Mouse (Mus musculus) right cerebral cortex, postnatal 36 days (tissue): Measurements from ENCODE around the gene Slc46a3.
A peak's percentile ranks its signal among the peaks of the same experiment; 100 is the strongest.

Source experiments
- DNase-seq, 2 experiments: peaks; one replicate each; pipeline ENCODE4 v3.0.0; 2022; ENCODE audit warnings: low spot score in 2 of 2, mixed read lengths in 1 of 2

Gene Slc46a3

GRCm38 (mm10) chr5:147895436-147896198 lies 1.0 kb upstream of the Slc46a3 start:
- no peak for DNase-seq

- DNase-seq: no peak
Observed at GRCm38 (mm10) chr5:147893766-147894454, 705 bp downstream of the Slc46a3 start.

- no peak for DNase-seq
Observed at GRCm38 (mm10) chr5:147893143-147893542, 1.5 kb downstream of the Slc46a3 start.

DNA sequence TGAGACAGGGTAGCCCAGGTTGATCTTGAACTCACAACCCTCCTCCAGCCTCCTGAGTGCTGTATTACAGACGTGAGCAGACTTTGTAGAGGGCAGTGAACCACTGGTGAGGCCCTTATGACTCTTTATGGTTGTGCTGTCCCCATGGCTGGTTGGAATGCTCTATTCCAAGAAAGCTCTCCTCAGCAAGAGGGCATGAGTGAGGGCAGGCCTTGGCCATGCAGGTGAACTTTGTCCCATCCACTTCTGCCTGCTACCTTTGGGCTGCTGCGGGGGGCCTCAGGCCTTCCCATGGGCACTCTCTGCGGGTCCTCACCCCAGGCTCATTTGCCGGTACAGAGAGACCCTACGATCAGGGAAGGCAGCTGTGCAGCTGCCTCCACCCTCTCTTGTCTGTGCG lies 1.9 kb downstream of the Slc46a3 start:
- DNase-seq: no peak

DNA sequence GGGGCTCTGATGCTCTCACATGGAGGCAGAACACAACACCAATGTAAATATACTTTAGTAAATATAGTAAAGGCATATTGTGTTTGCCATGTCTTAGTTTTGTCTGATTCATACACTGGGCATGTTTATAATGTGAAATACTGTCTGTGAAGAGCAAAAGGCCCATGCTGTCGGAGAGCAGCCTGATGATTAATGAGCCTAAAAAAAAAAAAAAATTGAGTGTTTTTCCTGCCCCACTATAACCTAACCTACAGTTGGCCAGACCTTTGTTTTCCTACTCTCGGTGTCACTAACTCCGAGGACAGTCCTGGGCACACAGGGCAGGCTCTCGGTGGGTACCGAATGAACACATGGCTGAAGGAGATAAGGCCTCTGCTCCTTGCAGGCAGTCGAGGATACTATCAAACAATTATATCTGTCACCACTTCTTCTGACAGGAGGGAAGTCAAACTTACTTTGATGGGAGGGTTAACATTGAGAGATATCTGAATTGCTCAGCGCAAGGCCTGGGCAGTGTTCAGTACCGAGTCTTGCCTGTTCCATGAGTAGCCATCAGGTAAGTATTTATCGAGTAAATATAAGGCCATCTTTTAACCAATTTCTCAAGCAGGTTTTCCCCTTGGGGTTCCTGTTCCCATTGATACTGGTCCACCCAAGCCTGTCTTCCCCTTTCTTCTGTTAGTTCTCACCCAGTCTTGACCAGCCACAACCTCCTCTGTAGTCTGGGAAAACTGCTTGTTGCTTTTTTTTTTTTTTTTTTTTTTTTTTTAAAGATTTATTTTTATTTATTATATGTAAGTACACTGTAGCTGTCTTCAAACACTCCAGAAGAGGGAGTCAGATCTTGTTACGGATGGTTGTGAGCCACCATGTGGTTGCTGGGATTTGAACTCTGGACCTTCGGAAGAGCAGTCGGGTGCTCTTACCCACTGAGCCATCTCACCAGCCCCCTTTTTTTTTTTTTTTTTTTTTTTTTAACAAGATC lies 6.0 kb downstream of the Slc46a3 start:
- no peak for DNase-seq

GRCm38 (mm10) chr5:147883581-147883980 lies 11.0 kb downstream of the Slc46a3 start:
- DNase-seq: no peak

DNA sequence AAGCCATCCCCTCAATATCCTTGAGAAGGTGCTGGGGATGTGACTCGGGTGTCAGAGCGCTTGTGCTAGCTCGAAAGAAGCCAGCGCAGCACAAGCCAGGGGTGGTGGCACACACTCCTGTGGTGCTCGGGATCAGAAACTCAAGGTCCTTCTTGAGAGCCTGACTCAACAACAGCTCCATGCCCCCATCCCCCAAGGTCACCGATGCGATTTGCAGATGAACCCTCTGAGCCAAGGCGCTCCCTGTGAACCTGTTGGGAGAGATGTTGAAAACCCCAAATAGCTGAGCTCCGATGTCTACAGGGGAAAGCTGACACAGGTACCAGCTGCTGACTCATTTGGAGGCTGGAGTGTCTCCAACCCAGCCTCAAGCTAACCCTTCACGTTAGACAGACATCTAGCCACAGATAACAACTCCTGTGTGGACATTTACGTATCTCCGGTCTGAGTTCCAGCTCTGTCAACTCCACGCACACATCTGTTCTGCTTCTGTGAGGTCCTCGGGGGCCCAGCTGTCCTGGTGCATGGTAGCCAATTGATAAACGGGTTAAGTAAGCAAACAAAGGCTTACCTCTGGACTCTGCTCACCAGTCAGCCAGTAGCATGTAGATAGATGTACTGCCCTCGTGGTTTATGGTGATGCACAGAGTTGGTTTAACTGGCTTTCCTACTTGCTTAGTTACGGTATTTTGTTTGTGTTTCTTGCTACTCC lies 14.5 kb downstream of the Slc46a3 start:
- DNase-seq: no peak

GRCm38 (mm10) chr5:147877520-147877919 lies 17.1 kb downstream of the Slc46a3 start:
- no peak for DNase-seq

GRCm38 (mm10) chr5:147875210-147875609 lies 19.4 kb downstream of the Slc46a3 start:
- DNase-seq: no peak

GRCm38 (mm10) chr5:147874491-147875065 lies 20.0 kb downstream of the Slc46a3 start:
- DNase-seq: no peak

- no peak for DNase-seq
Observed at GRCm38 (mm10) chr5:147871091-147871820, 23.4 kb downstream of the Slc46a3 start.

DNA sequence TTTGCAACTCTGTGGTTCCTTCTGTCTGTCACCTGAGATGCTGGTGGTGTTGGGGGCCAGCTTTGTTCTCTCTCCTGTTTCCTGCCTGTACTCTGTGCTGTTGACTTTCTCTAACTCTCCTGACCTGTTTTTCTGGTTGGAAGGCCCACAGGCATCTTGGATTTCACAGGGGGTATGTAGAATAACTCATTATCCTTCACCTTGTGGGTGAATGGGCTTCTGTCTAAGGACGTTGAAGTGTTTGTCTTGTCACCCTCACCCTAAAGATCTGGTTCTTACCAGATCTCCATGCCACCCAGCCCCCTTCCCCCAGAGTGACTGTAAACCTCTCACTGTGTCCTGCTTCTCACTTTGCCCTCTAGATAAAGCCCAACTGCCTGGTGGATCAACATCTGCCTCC lies 24.3 kb downstream of the Slc46a3 start:
- DNase-seq: no peak

GRCm38 (mm10) chr5:147869568-147869967 lies 25.0 kb downstream of the Slc46a3 start:
- DNase-seq: no peak

- no peak for DNase-seq
Observed at GRCm38 (mm10) chr5:147868674-147869073, 25.9 kb downstream of the Slc46a3 start.

- DNase-seq: peak; percentile 89 to 93
Observed at GRCm38 (mm10) chr5:147860449-147861261, 34.0 kb downstream of the Slc46a3 start, which contains the start of gene Pomp. Gene Pomp (plus strand): TSS chr5:147860461.

- DNase-seq: no peak
Observed at GRCm38 (mm10) chr5:147860076-147860448, 34.6 kb downstream of the Slc46a3 start.

DNA sequence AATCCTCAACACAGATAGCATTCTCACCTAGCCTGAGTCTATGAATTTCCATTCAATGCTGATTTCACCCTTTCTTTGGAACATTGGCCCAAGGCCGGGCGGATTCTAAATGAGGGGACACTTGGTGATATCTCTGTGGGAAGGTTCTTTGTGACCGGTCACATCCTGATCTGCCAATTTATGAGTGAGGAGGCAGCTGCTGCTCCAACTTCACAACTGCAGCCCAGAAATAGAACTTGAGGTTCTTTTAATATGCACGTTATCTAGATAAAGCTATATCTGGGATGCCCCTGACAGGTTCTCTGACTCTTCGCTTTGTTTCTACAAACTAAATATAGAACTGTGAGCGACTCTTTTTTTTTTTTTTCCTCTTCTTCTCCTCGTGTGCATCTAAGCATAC lies 44.4 kb downstream of the Slc46a3 start:
- DNase-seq: no peak

- DNase-seq: peak; percentile 27 to 46
Observed at GRCm38 (mm10) chr5:147848164-147848863, 46.3 kb downstream of the Slc46a3 start.

- DNase-seq: no peak
Observed at GRCm38 (mm10) chr5:147847361-147847760, 47.3 kb downstream of the Slc46a3 start.
